Mouse (Mus musculus): ENCODE data around the gene Ssbp3.

- TF ChIP-seq CTCF (IDR thresholded peaks at IDR 0.05; ENCODE audit: insufficient read depth, low read depth, low read length) = no peak
- no peak for TF ChIP-seq POLR2A (IDR thresholded peaks at IDR 0.05; ENCODE audit: insufficient read depth, low read depth, low read length)
These were observed 1.6 kb downstream of the Ssbp3 start for GRCm38 (mm10) chr4:106911951-106912688.
